ENCODE assay signal across 7 mouse cellular contexts in the genomic region with DNA sequence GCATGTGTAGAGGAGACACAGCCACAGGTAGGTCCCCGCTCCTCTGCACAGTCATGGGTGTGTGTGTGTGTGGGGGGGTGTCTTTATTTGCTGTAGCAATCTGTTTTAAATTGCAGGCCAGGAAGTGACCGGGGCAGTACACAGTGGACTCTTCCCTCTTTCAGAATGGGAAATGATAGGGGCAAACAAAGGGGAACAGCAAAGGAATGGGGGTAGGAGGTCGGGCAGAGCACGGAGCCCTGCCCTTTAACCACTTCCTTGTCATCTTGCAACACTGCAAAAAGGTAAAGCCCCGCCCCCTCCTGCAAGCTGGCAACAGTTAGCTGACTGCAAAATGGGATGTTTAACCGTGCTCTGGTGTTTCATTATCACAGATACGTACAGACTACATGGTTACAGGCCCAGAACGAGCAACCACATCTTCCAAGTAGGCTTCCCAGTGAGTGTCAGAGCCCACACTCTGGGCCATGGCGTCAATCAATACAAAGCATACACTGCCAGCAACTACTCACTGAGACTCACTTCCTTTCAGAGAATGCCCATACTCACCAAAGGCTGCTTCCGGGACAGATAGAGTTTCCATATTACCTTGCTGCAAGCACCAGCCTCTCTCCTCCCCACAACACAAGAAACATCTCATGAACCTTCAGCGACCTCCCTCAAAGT.
DNase-seq lines count a peak whose midpoint lies in the region; ATAC-seq and TF ChIP-seq lines count a peak whose summit lies in the region.

No protein-coding gene starts in this region.

- DNase-seq in CD4-positive helper T cell, adult 2 months (ENCODE audit: low read depth, low spot score): peak; percentile 82
- peak; percentile 20 to 23 for DNase-seq in CD8-positive naive resting alpha-beta T cell, adult 2 months (ENCODE audit: low read depth in 2 of 2, low spot score in 2 of 2)
- no peak for DNase-seq in liver, embryonic 11.5 days (ENCODE audit: low spot score)
- peak; percentile 81 for DNase-seq in naive thymus-derived CD4-positive, alpha-beta T cell, adult 2 months (ENCODE audit: low read depth)
- DNase-seq in cerebellum, adult 11 months: no peak
- DNase-seq in cerebellum, adult 11-12 months: no peak
- DNase-seq in cerebellum, adult 2 months: no peak

- no peak overlapping the region for H3K4me3 ChIP-seq in liver, embryonic 11.5 days (ENCODE audit: low read depth, low read length)
- H3K4me3 ChIP-seq in cerebellum, adult 2 months (replicated peaks; ENCODE audit: insufficient read depth, low read depth, low read length): no peak overlapping the region

- ATAC-seq in liver, embryonic 11.5 days (replicated peaks; ENCODE audit: low FRiP score): peak; percentile 51

- H3K4me2 ChIP-seq in liver, embryonic 11.5 days: peak overlapping the region; percentile 32; the same call in 1 of the 2 replicates

- H3K4me1 ChIP-seq in liver, embryonic 11.5 days (replicated peaks; ENCODE audit: control insufficient read depth, insufficient read depth, low read length): peaks cover 20% of the 10 kb centered on the region
- peaks cover 4% of the 10 kb centered on the region; the same call in 1 of the 2 replicates for H3K4me1 ChIP-seq in cerebellum, adult 2 months (ENCODE audit: control insufficient read depth, insufficient read depth, low read length)

- H3K27ac ChIP-seq in liver, embryonic 11.5 days (ENCODE audit: low read depth, low read length): no peak overlapping the region
- no peak overlapping the region for H3K27ac ChIP-seq in cerebellum, adult 2 months (ENCODE audit: insufficient read depth, low read length)

- H3K9ac ChIP-seq in liver, embryonic 11.5 days (ENCODE audit: low read depth, low read length): no peak overlapping the region

- WGBS in liver, embryonic 11.5 days: 36% methylated on average over 11 of the region's 11 CpGs
- 88% methylated on average over 11 of the region's 11 CpGs for WGBS in cerebellum, adult 2 months

- TF ChIP-seq POLR2A in cerebellum, adult 2 months (IDR thresholded peaks at IDR 0.05; ENCODE audit: borderline replicate concordance, insufficient read depth, low read length): no peak

- no peaks in the 10 kb centered on the region for H3K36me3 ChIP-seq in liver, embryonic 11.5 days (ENCODE audit: control insufficient read depth, insufficient read depth, low read length)

- no peaks in the 10 kb centered on the region for H3K9me3 ChIP-seq in liver, embryonic 11.5 days (ENCODE audit: control insufficient read depth, low read length)

- no peak for TF ChIP-seq CTCF in cerebellum, adult 2 months (IDR thresholded peaks at IDR 0.05; ENCODE audit: borderline replicate concordance, insufficient read depth, low read depth, low read length)

- H3K27me3 ChIP-seq in liver, embryonic 11.5 days (replicated peaks; ENCODE audit: control insufficient read depth, insufficient read depth, low read length): no peaks in the 10 kb centered on the region
- no peaks in the 10 kb centered on the region for H3K27me3 ChIP-seq in cerebellum, adult 2 months (ENCODE audit: control insufficient read depth, insufficient read depth, low read length)

Comparison
In these comparisons a context has a peak if more than half of its experiments do, and no peak if none do; other contexts are left out.
1. DNase-seq: peak in CD4-positive helper T cell, adult 2 months (single experiment), CD8-positive naive resting alpha-beta T cell, adult 2 months (2 of 2) and naive thymus-derived CD4-positive, alpha-beta T cell, adult 2 months (single experiment); none in liver, embryonic 11.5 days (single experiment), cerebellum, adult 11 months (single experiment), cerebellum, adult 11-12 months (single experiment) and cerebellum, adult 2 months (0 of 2).